26 mouse cellular contexts compared by ENCODE assay signal in the genomic region with DNA sequence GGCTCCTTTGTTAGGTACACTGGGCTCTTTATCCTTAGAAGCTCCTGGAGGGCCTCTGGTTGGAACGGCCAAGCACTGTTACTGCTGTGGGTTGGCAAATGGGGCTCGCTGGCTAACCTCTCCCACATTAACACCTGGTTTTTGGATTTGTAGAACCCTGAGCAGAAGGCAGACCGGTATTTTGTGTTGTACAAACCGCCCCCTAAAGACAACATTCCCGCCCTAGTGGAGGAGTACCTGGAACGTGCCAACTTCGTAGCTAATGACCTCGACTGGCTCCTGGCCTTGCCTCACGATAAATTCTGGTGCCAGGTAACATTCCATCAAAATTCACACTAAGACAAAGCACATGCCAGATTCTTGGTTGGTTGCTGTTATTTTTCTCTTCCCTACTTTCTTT. TPM values are rescaled to one million over a fixed set of nuclear protein-coding genes. Genes with fewer than 3 reads are reported as not detected.
"Had no signal": no experiment of that assay in that cellular context is flagged by ENCODE, and none has a peak within 500 bp of the region (broad histone marks: within the 10 kb centered on the region; RNA-seq: fewer than 3 reads in every experiment).

No protein-coding gene starts in this region.

- DNase-seq: lung, embryonic 14.5 days; midbrain, embryonic 14.5 days; right cerebral cortex, adult 18-20 months; right cerebral cortex, postnatal 25 days; right cerebral cortex, postnatal 4 days; spleen, adult 18-20 months; thymus, adult 18-20 months; thymus, postnatal 25 days; thymus, postnatal 4 days had no signal

- H3K4me3 ChIP-seq: liver, embryonic 12.5 days; midbrain, embryonic 10.5 days; midbrain, embryonic 12.5 days; myocyte; neural tube, embryonic 13.5 days; neural tube, embryonic 15.5 days had no signal

- H3K4me1 ChIP-seq: midbrain, embryonic 10.5 days; midbrain, embryonic 12.5 days; neural tube, embryonic 13.5 days; neural tube, embryonic 15.5 days had no signal

RNA-seq across cellular contexts. Expression of a gene that starts 26.5 kb away (rescaled TPM):
- polyA plus RNA-seq: limb, embryonic 14.5 days; liver, adult 2 months; liver, embryonic 12.5 days; liver, embryonic 14.5 days; liver, embryonic 16.5 days; lung, embryonic 14.5 days; lung, embryonic 16.5 days; midbrain, embryonic 10.5 days; midbrain, embryonic 12.5 days; midbrain, embryonic 14.5 days; midbrain, embryonic 16.5 days; myocyte; neural tube, embryonic 11.5 days; neural tube, embryonic 13.5 days; neural tube, embryonic 15.5 days; small intestine, adult 2 months; stomach, embryonic 14.5 days; stomach, embryonic 16.5 days; urinary bladder, adult 2 months had no signal
